Mouse (Mus musculus) forebrain, embryonic 10.5 days (tissue): Measurements from ENCODE around the gene Rasgef1b. TPM values are rescaled to one million over a fixed set of nuclear protein-coding genes. Genes with fewer than 3 reads are reported as not detected.

Source experiments
- DNase-seq: peaks from one replicate; pipeline ENCODE4 v3.0.0-alpha.2; 2017; ENCODE audit warnings: low spot score; ENCODE audit errors: extremely low spot score
- H3K27ac ChIP-seq: fragments of 300-500 bp; sonication (generic); 2 replicates; pipeline ENCODE4 v1.5.1; 2016; ENCODE audit warnings: mild to moderate bottlenecking
- H3K27me3 ChIP-seq: fragments of 300-500 bp; sonication (generic); 2 replicates; pipeline ENCODE4 v1.6.1; 2016; ENCODE audit warnings: mild to moderate bottlenecking; ENCODE audit not compliant: poor library complexity, severe bottlenecking
- H3K36me3 ChIP-seq: fragments of 300-500 bp; sonication (generic); replicated peaks from 2 replicates; pipeline ENCODE4 v1.6.1; 2016; ENCODE audit warnings: mild to moderate bottlenecking, moderate library complexity
- H3K4me1 ChIP-seq: fragments of 300-500 bp; sonication (generic); 2 replicates; pipeline ENCODE4 v1.6.1; 2016
- H3K4me3 ChIP-seq: fragments of 300-500 bp; sonication (generic); 2 replicates; pipeline ENCODE4 v1.5.1; 2016; ENCODE audit warnings: mild to moderate bottlenecking, moderate library complexity
- H3K9me3 ChIP-seq: fragments of 300-500 bp; sonication (generic); 2 replicates; pipeline ENCODE4 v1.6.1; 2016; ENCODE audit warnings: mild to moderate bottlenecking, moderate library complexity
- WGBS: fragments of 180-500 bp; shearing (Covaris S2); methylation state at CpG from one replicate; pipeline ENCODE4 v1.1.7; 2016; 5-methylcytosine and 5-hydroxymethylcytosine counted together
- polyA plus RNA-seq: library from polyadenylated mRNA; unstranded; fragments of >200 nt; fragmentation: Nextera tagmentation; extraction: Ambion mirVana; gene quantifications from 2 replicates; pipeline ENCODE4 v1.2.1, GENCODE M21; 2016

Rasgef1b gene
- polyA plus RNA-seq, 1 experiment from 2014 or later = 9.5 TPM

DNA sequence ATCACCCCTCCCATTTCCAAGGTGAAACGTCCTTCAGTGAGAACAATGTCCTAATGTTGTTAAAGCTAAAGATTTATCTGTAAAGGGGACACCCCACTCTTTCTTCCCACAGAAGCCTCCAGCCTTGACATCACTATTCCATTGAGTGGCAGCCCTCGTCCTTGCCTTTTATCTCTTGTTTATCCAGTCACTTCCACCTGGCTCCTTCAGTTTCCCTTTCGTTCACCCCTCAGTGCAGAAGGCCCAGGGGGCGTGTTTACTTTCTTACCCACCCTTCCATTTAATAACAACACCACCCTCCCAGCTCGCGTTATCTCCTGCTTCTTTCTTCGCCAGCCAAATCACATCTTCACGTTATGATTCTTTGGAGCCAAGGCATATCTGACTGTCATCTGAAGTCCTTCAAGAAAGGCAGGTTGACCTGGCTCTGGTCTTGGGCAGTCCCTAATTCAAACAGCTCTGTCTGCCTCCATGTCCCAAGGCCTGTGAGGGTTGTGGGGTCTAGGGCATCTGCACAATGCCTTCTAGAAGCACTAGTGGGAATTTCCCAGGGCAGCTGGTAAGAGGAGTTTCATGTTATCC is 355.2 kb downstream of the Rasgef1b start:
- Histone ChIP-seq H3K4me1 (peaks cover 11% of the 10 kb centered on the region), H3K36me3 (no peaks in the 10 kb centered on the region), H3K27me3 (peaks cover 19% of the 10 kb centered on the region), H3K27ac (no peak overlapping the region), H3K4me3 (no peak overlapping the region), H3K9me3 (no peaks in the 10 kb centered on the region)
- no peak for DNase-seq
- 78% methylated on average over 8 of the region's 8 CpGs for WGBS

DNA sequence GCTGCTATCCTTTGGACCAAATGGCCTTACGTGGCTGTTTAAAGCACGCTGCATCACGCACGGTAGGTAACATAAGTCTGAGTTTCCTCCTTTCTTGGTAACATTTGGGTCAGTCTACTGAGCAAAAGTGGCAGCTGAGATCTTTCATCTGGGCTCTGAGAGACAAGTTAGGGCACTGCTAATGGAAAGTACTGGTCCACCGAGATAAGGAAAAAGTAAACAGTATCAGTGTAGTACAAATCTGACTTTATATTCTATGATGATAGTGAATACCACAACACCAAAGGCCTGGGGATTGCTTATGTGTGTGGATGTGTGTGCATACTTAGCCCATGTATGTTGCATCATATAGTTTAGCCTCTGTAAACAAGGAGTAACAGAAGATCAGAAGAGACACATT is 358.2 kb downstream of the Rasgef1b start:
- H3K27me3 ChIP-seq = peaks cover 3% of the 10 kb centered on the region
- WGBS = 94% methylated on average over 5 of the region's 5 CpGs
- no peak for DNase-seq
- no peaks in the 10 kb centered on the region for H3K9me3 ChIP-seq
- H3K4me3 ChIP-seq = no peak overlapping the region
- H3K36me3 ChIP-seq = no peaks in the 10 kb centered on the region
- no peak overlapping the region for H3K27ac ChIP-seq
- H3K4me1 ChIP-seq = peaks cover 7% of the 10 kb centered on the region; the same call in 1 of the 2 replicates

DNA sequence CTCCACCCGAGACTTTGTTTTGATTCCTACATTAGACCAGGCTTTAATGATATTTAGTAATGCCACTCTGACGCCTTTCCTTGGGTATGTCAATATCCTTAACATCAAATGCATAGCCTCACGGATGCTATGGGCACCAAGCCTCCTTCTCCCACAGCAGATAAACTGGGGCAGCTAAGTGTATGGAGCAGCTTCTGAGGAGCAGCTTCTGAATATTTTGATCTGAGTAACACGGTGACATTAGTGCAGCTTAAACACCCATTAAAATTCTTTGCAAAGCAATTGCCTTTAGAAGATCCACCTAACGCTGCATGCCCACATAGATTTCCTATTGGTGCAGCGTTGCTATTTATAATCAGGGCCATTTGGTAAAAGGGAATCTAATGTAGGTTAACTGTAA is 359.6 kb downstream of the Rasgef1b start:
- Histone ChIP-seq H3K27me3 (no peaks in the 10 kb centered on the region), H3K9me3 (no peaks in the 10 kb centered on the region), H3K4me1 (peaks cover 7% of the 10 kb centered on the region; the same call in 1 of the 2 replicates), H3K4me3 (no peak overlapping the region), H3K36me3 (no peaks in the 10 kb centered on the region), H3K27ac (no peak overlapping the region)
- DNase-seq = no peak
- 91% methylated on average over 6 of the region's 6 CpGs for WGBS

DNA sequence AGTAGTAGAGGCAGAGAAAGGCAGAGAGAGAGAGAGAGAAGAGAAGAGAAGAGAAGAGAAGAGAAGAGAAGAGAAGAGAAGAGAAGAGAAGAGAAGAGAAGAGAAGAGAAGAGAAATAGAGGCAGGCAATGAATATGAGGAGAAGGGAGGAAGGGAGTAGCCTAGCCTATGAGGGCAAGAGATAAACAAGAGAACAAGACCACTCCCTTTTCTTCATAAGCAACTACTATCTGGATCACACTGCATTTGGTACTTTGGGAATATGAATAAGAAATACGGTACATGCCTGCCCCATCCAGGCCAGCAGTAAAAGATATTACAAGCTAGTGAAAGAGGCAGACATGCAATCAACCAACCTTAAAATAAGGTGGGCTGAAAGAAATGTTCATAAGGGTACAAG is 360.2 kb downstream of the Rasgef1b start:
- no peak overlapping the region for H3K4me3 ChIP-seq
- no peak overlapping the region for H3K27ac ChIP-seq
- no peaks in the 10 kb centered on the region for H3K27me3 ChIP-seq
- 100% methylated on average over 1 of the region's 1 CpGs for WGBS
- peaks cover 7% of the 10 kb centered on the region; the same call in 1 of the 2 replicates for H3K4me1 ChIP-seq
- H3K9me3 ChIP-seq = no peaks in the 10 kb centered on the region
- H3K36me3 ChIP-seq = no peaks in the 10 kb centered on the region
- no peak for DNase-seq

DNA sequence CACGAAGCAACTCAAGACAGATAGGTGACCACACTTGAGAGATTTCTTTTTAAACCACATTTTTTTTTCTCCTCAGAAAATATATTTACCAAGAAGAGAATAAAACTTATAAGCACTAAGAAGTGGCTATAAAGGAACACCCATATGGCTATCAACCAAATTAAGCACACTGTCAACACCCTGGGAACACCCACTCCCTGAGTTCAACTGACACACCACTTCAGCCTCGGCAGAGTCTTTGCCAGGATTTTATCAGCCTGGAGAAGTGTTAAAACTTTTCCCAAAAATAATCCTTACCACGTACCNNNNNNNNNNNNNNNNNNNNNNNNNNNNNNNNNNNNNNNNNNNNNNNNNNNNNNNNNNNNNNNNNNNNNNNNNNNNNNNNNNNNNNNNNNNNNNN is 368.3 kb downstream of the Rasgef1b start:
- Histone ChIP-seq H3K27ac (no peak overlapping the region), H3K4me3 (no peak overlapping the region), H3K27me3 (no peaks in the 10 kb centered on the region), H3K9me3 (no peaks in the 10 kb centered on the region), H3K4me1 (no peaks in the 10 kb centered on the region), H3K36me3 (no peaks in the 10 kb centered on the region)
- DNase-seq = no peak
- 87% methylated on average over 3 of the region's 3 CpGs for WGBS

DNA sequence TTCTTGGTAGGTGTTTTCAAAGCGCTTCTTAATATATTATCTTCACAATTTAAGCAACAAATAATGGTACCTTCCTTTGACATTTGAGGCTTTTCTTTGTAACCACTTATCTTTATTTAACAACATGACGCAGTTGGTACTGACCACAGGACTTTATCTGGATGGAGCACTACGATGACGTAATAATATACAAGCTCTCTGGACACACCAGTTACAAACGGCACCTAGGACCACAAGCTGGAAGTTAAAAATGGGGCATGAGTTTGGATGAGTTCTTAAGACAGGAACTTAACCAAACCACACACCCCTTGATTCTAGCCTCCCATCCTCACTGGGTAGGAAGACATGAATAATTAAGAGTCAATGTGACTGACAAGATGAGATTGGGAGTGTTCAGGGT is 369.6 kb downstream of the Rasgef1b start:
- Histone ChIP-seq H3K27ac (no peak overlapping the region), H3K4me1 (no peaks in the 10 kb centered on the region), H3K4me3 (no peak overlapping the region), H3K36me3 (no peaks in the 10 kb centered on the region), H3K27me3 (no peaks in the 10 kb centered on the region), H3K9me3 (no peaks in the 10 kb centered on the region)
- no peak for DNase-seq
- 91% methylated on average over 5 of the region's 5 CpGs for WGBS

DNA sequence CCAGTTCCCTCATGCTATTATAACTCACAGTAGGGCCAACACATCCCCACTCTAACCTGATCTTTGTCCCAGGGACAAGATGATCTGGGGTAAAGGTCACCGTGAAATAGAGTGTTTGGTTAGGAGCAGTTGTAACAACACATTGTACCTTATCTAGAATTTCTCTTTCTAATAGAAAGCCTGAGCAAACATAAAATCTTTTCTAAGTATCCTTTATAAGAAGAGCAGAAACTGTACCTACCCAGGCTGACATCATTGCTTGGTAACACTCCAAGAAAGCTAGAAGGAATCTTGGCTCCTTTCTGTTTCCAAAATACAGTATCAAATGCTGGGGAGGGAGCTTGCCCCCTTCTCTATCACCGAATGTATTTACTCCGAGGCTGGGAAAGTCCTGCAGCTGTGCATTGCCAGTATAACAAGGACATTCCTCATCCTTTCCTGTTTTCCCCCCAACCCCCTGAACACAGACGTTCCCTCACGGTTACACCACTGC is 374.2 kb downstream of the Rasgef1b start:
- H3K36me3 ChIP-seq = no peaks in the 10 kb centered on the region
- no peaks in the 10 kb centered on the region for H3K9me3 ChIP-seq
- H3K27me3 ChIP-seq = no peaks in the 10 kb centered on the region
- H3K4me1 ChIP-seq = peaks cover 9% of the 10 kb centered on the region
- no peak overlapping the region for H3K27ac ChIP-seq
- whole genome bisulfite sequencing = 79% methylated on average over 5 of the region's 5 CpGs
- no peak overlapping the region for H3K4me3 ChIP-seq
- no peak for DNase-seq

DNA sequence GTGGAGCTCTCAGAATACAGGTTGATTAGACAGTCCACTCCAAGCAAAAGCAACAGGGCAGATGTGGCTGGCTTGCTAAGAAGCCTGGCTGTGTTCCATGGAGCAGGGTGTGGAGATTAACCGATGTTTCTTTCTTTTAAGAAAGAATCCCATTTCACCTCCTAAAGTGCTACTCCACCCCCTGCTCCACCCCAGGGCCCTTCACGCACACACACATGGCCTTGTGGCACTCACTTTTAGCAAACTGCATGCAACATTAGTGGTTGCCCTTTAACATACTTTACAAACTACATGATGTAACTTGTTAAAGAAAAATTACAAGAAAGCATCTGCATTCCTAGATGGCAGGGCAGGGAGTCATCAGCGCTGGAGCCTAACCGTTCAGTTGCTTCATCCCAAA is 378.8 kb downstream of the Rasgef1b start:
- no peak overlapping the region for H3K4me3 ChIP-seq
- H3K27ac ChIP-seq = no peak overlapping the region
- peaks cover 9% of the 10 kb centered on the region for H3K4me1 ChIP-seq
- H3K9me3 ChIP-seq = no peaks in the 10 kb centered on the region
- H3K27me3 ChIP-seq = no peaks in the 10 kb centered on the region
- WGBS = 44% methylated on average over 4 of the region's 4 CpGs
- H3K36me3 ChIP-seq = no peaks in the 10 kb centered on the region
- no peak for DNase-seq

DNA sequence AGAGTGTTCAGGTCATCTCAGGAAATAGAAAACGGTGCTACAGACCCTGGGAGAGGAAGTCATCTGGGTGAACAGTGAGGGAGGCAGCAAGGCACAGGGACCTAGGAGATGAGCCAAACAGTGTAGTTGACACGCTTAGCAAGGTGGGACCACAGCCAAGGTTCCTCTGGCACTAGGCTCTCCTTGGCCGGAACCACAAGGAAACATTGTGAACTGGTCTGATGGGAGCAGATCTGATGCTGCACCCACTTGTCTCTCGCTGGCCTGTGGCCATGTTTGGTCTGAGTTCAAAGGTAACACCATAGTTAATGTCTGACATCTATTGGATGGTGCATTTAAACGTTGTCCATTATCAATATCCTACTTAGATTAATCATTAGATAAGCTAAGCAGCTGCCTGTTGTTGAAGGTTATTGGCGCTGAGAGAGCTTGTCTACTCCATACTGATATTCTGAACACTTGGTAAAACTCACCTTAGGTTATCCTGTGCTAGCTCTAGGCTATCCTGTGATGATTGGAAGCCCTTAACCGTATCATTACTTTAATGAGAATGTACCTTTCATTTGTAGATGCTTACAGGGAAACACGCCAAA is 380.5 kb downstream of the Rasgef1b start:
- Histone ChIP-seq H3K4me1 (peaks cover 9% of the 10 kb centered on the region), H3K36me3 (no peaks in the 10 kb centered on the region), H3K4me3 (no peak overlapping the region), H3K27me3 (no peaks in the 10 kb centered on the region), H3K27ac (no peak overlapping the region), H3K9me3 (no peaks in the 10 kb centered on the region)
- no peak for DNase-seq
- 87% methylated on average over 8 of the region's 8 CpGs for WGBS

DNA sequence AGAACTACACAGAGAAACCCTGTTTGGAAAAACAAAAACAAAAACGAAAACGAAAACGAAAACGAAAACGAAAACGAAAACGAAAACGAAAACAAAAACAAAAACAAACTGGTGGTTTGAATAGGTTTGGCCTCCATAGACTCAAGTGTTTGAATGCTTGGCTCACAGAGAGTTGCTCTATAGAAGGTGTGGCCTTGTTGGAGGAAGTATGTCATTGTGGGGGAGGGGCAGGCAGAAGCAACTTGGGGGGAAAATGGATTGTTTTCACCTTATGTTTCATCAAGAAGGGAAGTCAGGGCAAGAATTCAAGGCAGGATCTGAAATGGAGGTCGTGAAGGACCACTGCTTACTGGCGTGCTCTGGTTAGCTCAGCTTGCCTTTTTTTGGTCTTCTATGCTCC is 386.3 kb downstream of the Rasgef1b start:
- Histone ChIP-seq H3K36me3 (no peaks in the 10 kb centered on the region), H3K27ac (no peak overlapping the region), H3K27me3 (no peaks in the 10 kb centered on the region), H3K4me1 (no peaks in the 10 kb centered on the region), H3K4me3 (no peak overlapping the region), H3K9me3 (no peaks in the 10 kb centered on the region)
- no peak for DNase-seq
- WGBS = 94% methylated on average over 10 of the region's 10 CpGs

DNA sequence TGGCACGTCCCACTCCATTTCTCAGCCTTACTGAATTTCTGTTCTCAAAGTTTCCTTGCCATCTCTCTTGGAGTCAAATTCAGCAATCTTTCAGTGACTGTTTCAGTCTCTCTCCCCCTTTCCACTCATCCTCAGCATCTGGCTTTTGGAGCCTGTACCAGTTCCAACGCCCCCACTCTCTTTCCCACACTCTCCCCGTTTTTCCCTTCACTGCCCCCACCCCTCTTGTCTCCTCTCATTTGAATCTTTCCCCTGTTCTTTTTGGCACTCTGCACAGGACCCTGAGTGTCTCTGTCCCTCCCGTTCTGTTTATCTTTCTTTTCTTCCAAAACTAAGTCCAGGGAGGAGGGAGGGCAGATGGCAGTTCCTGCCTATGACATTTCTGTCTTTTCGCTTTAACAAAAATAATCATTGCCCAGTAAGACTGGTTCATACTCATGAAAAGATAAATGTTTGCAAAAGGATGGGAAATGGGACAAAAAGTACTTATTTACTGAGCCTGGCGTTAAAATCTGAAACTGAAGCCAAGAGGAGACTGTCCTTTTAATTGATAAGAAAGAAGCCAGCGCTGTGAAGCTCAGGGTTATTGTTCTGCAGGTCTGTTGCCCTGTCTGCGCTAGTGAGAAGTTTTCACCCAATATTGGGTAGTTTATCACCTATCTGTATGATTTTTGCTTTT is 388.4 kb downstream of the Rasgef1b start:
- no peak for DNase-seq
- Histone ChIP-seq H3K9me3 (no peaks in the 10 kb centered on the region), H3K4me3 (no peak overlapping the region), H3K27me3 (no peaks in the 10 kb centered on the region), H3K36me3 (no peaks in the 10 kb centered on the region), H3K27ac (no peak overlapping the region), H3K4me1 (no peaks in the 10 kb centered on the region)
- WGBS = 84% methylated on average over 8 of the region's 8 CpGs

DNA sequence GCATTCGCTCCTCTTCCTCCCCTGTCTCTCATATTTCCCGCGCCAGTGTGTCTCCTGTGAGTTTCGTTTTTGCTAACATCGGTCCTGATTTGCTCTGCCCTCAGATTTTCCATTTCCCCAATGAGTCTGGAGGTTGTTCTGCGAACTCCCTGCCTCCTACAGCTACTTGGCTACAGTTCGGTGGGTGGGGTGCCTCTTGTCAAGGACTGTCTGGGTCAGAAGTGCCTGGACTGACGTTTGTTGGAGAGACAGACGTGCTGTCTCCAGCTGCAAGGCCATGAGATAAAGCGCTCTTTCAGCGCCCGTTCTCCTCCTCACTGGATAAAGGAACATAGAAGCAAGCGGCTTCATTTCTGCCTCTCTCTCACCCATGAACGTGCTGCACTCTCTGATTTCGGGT is 389.1 kb downstream of the Rasgef1b start:
- Histone ChIP-seq H3K4me3 (no peak overlapping the region), H3K27ac (no peak overlapping the region), H3K27me3 (no peaks in the 10 kb centered on the region), H3K36me3 (no peaks in the 10 kb centered on the region), H3K9me3 (no peaks in the 10 kb centered on the region), H3K4me1 (no peaks in the 10 kb centered on the region)
- 79% methylated on average over 15 of the region's 15 CpGs for WGBS
- DNase-seq = no peak

DNA sequence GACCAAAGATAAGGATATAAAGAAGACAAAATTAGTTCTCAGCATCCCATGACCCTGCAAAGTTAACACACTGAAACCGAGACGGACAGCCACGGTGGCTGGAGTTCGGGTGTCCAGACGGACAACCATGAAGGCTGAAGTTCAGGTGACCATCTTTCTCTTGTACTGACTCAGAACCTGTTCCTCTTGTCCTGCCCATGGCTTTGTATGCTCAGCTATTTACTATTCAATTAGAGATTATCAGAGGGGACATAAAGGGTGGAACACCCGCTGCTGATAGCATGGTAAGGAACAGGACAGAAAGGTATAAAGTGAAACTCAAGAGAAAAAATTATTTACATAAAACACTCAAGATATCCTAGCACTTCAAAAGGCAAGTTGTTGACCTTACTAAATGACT is 390.0 kb downstream of the Rasgef1b start:
- H3K4me1 ChIP-seq = no peaks in the 10 kb centered on the region
- WGBS = 95% methylated on average over 6 of the region's 6 CpGs

More for the DNA sequence above, 390.0 kb downstream of the Rasgef1b start:
- Histone ChIP-seq H3K9me3 (no peaks in the 10 kb centered on the region), H3K27me3 (no peaks in the 10 kb centered on the region), H3K27ac (no peak overlapping the region), H3K36me3 (no peaks in the 10 kb centered on the region), H3K4me3 (no peak overlapping the region)
- DNase-seq = no peak
